Mouse (Mus musculus) cerebral cortex, adult 2 months (tissue): ENCODE measurements around the gene Nfkb2.

Experiments used
- WGBS: fragments of 180-500 bp; shearing (Covaris S2); methylation state at CpG from one replicate; pipeline ENCODE4 v1.1.7; 2018; 5-methylcytosine and 5-hydroxymethylcytosine counted together

The Nfkb2 gene

GRCm38 (mm10) chr19:46304216-46304841 lies at the start of gene Nfkb2:
Nfkb2 (plus strand) TSS chr19:46304320.
- whole genome bisulfite sequencing = under 1% methylated on average over 39 of the region's 39 CpGs

GRCm38 (mm10) chr19:46264762-46265161 lies 39.4 kb upstream of the Nfkb2 start:
- 97% methylated on average over 7 of the region's 7 CpGs for WGBS

- WGBS = 94% methylated on average over 11 of the region's 11 CpGs
These were observed 21.9 kb upstream of the Nfkb2 start for GRCm38 (mm10) chr19:46282081-46282849.

GRCm38 (mm10) chr19:46284686-46285085 lies 19.4 kb upstream of the Nfkb2 start:
- 93% methylated on average over 4 of the region's 4 CpGs for WGBS

- 93% methylated on average over 7 of the region's 7 CpGs for WGBS
These were observed 18.5 kb upstream of the Nfkb2 start for GRCm38 (mm10) chr19:46285631-46286030.

- WGBS = 71% methylated on average over 6 of the region's 6 CpGs
These were observed 18.1 kb upstream of the Nfkb2 start for GRCm38 (mm10) chr19:46286047-46286446.

GRCm38 (mm10) chr19:46286926-46287325 lies 17.2 kb upstream of the Nfkb2 start:
- WGBS = 84% methylated on average over 3 of the region's 3 CpGs

GRCm38 (mm10) chr19:46287566-46287965 lies 16.6 kb upstream of the Nfkb2 start:
- WGBS = 94% methylated on average over 3 of the region's 3 CpGs

GRCm38 (mm10) chr19:46290535-46291105 lies 13.5 kb upstream of the Nfkb2 start:
- WGBS = 65% methylated on average over 12 of the region's 12 CpGs

GRCm38 (mm10) chr19:46296938-46297337 lies 7.2 kb upstream of the Nfkb2 start:
- 81% methylated on average over 4 of the region's 4 CpGs for WGBS

GRCm38 (mm10) chr19:46300294-46301045 lies 3.6 kb upstream of the Nfkb2 start:
- WGBS = 49% methylated on average over 8 of the region's 8 CpGs

- WGBS = 96% methylated on average over 4 of the region's 4 CpGs
These were observed 1.6 kb upstream of the Nfkb2 start for GRCm38 (mm10) chr19:46302551-46302950.

GRCm38 (mm10) chr19:46303251-46304215 lies 587 bp upstream of the Nfkb2 start:
- WGBS = 62% methylated on average over 18 of the region's 18 CpGs

GRCm38 (mm10) chr19:46304908-46305333 lies 801 bp downstream of the Nfkb2 start:
- under 1% methylated on average over 34 of the region's 34 CpGs for WGBS

GRCm38 (mm10) chr19:46305432-46306267 lies 1.5 kb downstream of the Nfkb2 start:
- 3% methylated on average over 42 of the region's 43 CpGs for WGBS

- WGBS = 71% methylated on average over 5 of the region's 5 CpGs
These were observed 2.1 kb downstream of the Nfkb2 start for GRCm38 (mm10) chr19:46306268-46306610.

- 93% methylated on average over 9 of the region's 9 CpGs for WGBS
These were observed 2.7 kb downstream of the Nfkb2 start for GRCm38 (mm10) chr19:46306751-46307289.

GRCm38 (mm10) chr19:46307781-46308180 lies 3.7 kb downstream of the Nfkb2 start:
- 92% methylated on average over 16 of the region's 16 CpGs for WGBS

- WGBS = 71% methylated on average over 16 of the region's 16 CpGs
These were observed 4.2 kb downstream of the Nfkb2 start for GRCm38 (mm10) chr19:46308303-46308702.
